Mouse (Mus musculus): ENCODE results near the gene Scand1. TPM values are rescaled to one million over a fixed set of nuclear protein-coding genes. Genes with fewer than 3 reads are reported as not detected.

Scand1 gene
- total and polyA plus RNA-seq, 3 experiments, result 37.4 to 75.6 TPM; not detected in 1

DNA sequence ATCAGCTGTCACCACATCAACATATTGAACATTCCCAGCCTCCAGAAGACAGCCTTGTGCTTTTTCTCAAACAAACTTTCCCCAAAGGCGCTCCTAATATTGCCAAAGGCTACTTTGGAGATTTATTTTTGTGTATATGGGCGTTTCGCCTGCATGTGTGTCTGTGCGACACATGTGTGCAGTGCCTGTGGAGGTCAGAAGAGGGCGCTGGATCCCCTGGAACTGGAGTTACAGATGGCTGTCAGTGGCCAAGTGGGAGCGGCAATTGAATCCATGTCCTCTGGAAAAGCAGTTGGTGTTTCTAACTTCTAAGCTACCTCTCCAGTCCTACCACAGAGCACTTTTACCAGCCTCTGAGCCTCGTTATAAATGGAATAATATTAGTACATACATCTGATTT is 38.7 kb upstream of the Scand1 start:
- H3K9ac ChIP-seq (ENCODE audit: control insufficient read depth, low read depth, low read length, poor library complexity, severe bottlenecking), result no peak overlapping the region

GRCm38 (mm10) chr2:156349286-156349848 is 36.9 kb upstream of the Scand1 start:
- no peaks in the 10 kb centered on the region for H3K79me2 ChIP-seq (ENCODE audit: control insufficient read depth, insufficient read depth, low read length, poor library complexity)
- TF ChIP-seq MAFK (IDR thresholded peaks at IDR 0.05; ENCODE audit: borderline replicate concordance, low read depth, low read length) (no peak), ZC3H11A (IDR thresholded peaks at IDR 0.05; ENCODE audit: low read depth, low read length) (no peak), ZKSCAN1 (IDR thresholded peaks at IDR 0.05; ENCODE audit: low read depth, low read length) (no peak), POLR2AphosphoS5 (IDR thresholded peaks at IDR 0.05; ENCODE audit: borderline replicate concordance, low read depth, low read length) (no peak), MAZ (IDR thresholded peaks at IDR 0.05; ENCODE audit: low read depth, low read length) (no peak), MEF2A (IDR thresholded peaks at IDR 0.05; ENCODE audit: extremely low read depth, insufficient replicate concordance, low read depth, low read length, poor library complexity, severe bottlenecking) (no peak), USF1 (IDR thresholded peaks at IDR 0.05; ENCODE audit: low read depth, low read length) (no peak), RCOR1 (IDR thresholded peaks at IDR 0.05; ENCODE audit: low read depth, low read length) (no peak)
- H3K4me3 ChIP-seq (ENCODE audit: control insufficient read depth in 1 of 2, insufficient read depth in 1 of 2, low read depth in 2 of 2, low read length in 2 of 2), result no peak overlapping the region

More for the DNA sequence above, 38.7 kb upstream of the Scand1 start:
- Histone ChIP-seq H3K27me3 (ENCODE audit: control insufficient read depth in 1 of 2, insufficient read depth in 2 of 2, low read length in 2 of 2) (no peaks in the 10 kb centered on the region), H3K36me3 (ENCODE audit: control insufficient read depth in 1 of 2, insufficient read depth in 2 of 2, low read length in 2 of 2) (peaks cover 0 to 2% of the 10 kb centered on the region in 2 experiments; a peak in 1 of 4 replicates), H3K9me3 (replicated peaks; ENCODE audit: insufficient read depth, low read length) (no peaks in the 10 kb centered on the region), H3K4me3 (ENCODE audit: control insufficient read depth in 1 of 2, insufficient read depth in 1 of 2, low read depth in 2 of 2, low read length in 2 of 2) (no peak overlapping the region), H3K27ac (ENCODE audit: control insufficient read depth, low read depth, low read length) (no peak overlapping the region), H3K4me1 (ENCODE audit: control insufficient read depth in 1 of 2, insufficient read depth in 2 of 2, low read length in 2 of 2) (peaks cover 0 to 16% of the 10 kb centered on the region in 2 experiments; a peak in 3 of 4 replicates), H3K79me2 (ENCODE audit: control insufficient read depth, insufficient read depth, low read length, poor library complexity) (no peaks in the 10 kb centered on the region)
- peak; percentile 17 for DNase-seq (ENCODE audit: low read depth, low spot score)
- TF ChIP-seq USF1 (IDR thresholded peaks at IDR 0.05; ENCODE audit: low read depth, low read length), result no peak
- TF ChIP-seq USF2 (IDR thresholded peaks at IDR 0.05; ENCODE audit: borderline replicate concordance in 1 of 2, insufficient read depth in 1 of 2, low read depth in 1 of 2, low read length in 2 of 2), result no peak
- TF ChIP-seq MAX (IDR thresholded peaks at IDR 0.05; ENCODE audit: low read length), result no peak
- TF ChIP-seq TBP (IDR thresholded peaks at IDR 0.05; ENCODE audit: low read depth, low read length), result no peak
- TF ChIP-seq CTCF (IDR thresholded peaks at IDR 0.05 in 2 of 3, conservative IDR thresholded peaks at IDR 0.05 in 1 of 3; ENCODE audit: control insufficient read depth in 1 of 3, insufficient read depth in 1 of 3, low read depth in 2 of 3, low read length in 3 of 3, poor library complexity in 1 of 3, severe bottlenecking in 1 of 3), result peak; percentile 26 to 50 (median 28)
- peak; percentile 2; the same call in 1 of the 2 replicates for TF ChIP-seq RAD21 (IDR thresholded peaks at IDR 0.05; ENCODE audit: low read depth, low read length)
- no peak for TF ChIP-seq NELFE (IDR thresholded peaks at IDR 0.05; ENCODE audit: low read depth, low read length)
- no peak for TF ChIP-seq MXI1 (IDR thresholded peaks at IDR 0.05; ENCODE audit: low read depth, low read length)
- no peak for TF ChIP-seq POLR2A (IDR thresholded peaks at IDR 0.05; ENCODE audit: control insufficient read depth in 1 of 2, insufficient read depth in 1 of 2, low read depth in 1 of 2, low read length in 2 of 2, poor library complexity in 1 of 2)

More at GRCm38 (mm10) chr2:156349286-156349848, 36.9 kb upstream of the Scand1 start:
- Histone ChIP-seq H3K27me3 (ENCODE audit: control insufficient read depth in 1 of 2, insufficient read depth in 2 of 2, low read length in 2 of 2) (no peaks in the 10 kb centered on the region), H3K4me1 (ENCODE audit: control insufficient read depth in 1 of 2, insufficient read depth in 2 of 2, low read length in 2 of 2) (peaks cover 0 to 16% of the 10 kb centered on the region in 2 experiments; a peak in 3 of 4 replicates), H3K36me3 (ENCODE audit: control insufficient read depth in 1 of 2, insufficient read depth in 2 of 2, low read length in 2 of 2) (peaks cover 0 to 2% of the 10 kb centered on the region in 2 experiments; a peak in 1 of 4 replicates), H3K27ac (ENCODE audit: control insufficient read depth, low read depth, low read length) (no peak overlapping the region), H3K9me3 (replicated peaks; ENCODE audit: insufficient read depth, low read length) (no peaks in the 10 kb centered on the region), H3K9ac (ENCODE audit: control insufficient read depth, low read depth, low read length, poor library complexity, severe bottlenecking) (no peak overlapping the region)
- no peak for DNase-seq (ENCODE audit: low read depth, low spot score)
